Mouse (Mus musculus): Measurements from ENCODE around the gene Ankrd6. TPM values are rescaled to one million over a fixed set of nuclear protein-coding genes. Genes with fewer than 3 reads are reported as not detected.
"Not testable (repeated sequence)": the region's sequence is repeated elsewhere in the genome, so short reads cannot be mapped to it uniquely, and the experiment has no call there.

Gene Ankrd6
- polyA plus RNA-seq, 1 experiment from 2014 or later, result 23.0 TPM

GRCm38 (mm10) chr4:32984242-32984641, 33.6 kb upstream of the Ankrd6 start:
- Histone ChIP-seq H3K4me1 (replicated peaks; ENCODE audit: control insufficient read depth, insufficient read depth, low read length) (peaks cover 10% of the 10 kb centered on the region; the same call in 1 of the 2 replicates), H3K27me3 (ENCODE audit: control insufficient read depth, insufficient read depth, low read length) (no peaks in the 10 kb centered on the region), H3K9ac (peak overlapping the region; percentile 84), H3K27ac (peak overlapping the region; percentile 89; the same call in 1 of the 2 replicates), H3K9me3 (ENCODE audit: control insufficient read depth, low read length) (no peaks in the 10 kb centered on the region), H3K36me3 (replicated peaks; ENCODE audit: control insufficient read depth, insufficient read depth) (no peaks in the 10 kb centered on the region), H3K4me3 (replicated peaks; ENCODE audit: low read length) (peak overlapping the region; percentile 67), H3K4me2 (replicated peaks) (peak overlapping the region; percentile 94)
- DNase-seq (ENCODE audit: low spot score), result peak; percentile 55
- ATAC-seq (ENCODE audit: low FRiP score), result no peak
- 1% methylated on average over 13 of the region's 13 CpGs for WGBS

GRCm38 (mm10) chr4:32983176-32984155, 32.8 kb upstream of the Ankrd6 start:
- WGBS, result 0% methylated on average over 73 of the region's 94 CpGs

GRCm38 (mm10) chr4:32982716-32983175, 32.1 kb upstream of the Ankrd6 start, which contains the start of gene Rragd:
TSS of gene Rragd (plus strand) at chr4:32983037.
- H3K36me3 ChIP-seq (replicated peaks; ENCODE audit: control insufficient read depth, insufficient read depth), result no peaks in the 10 kb centered on the region
- H3K4me3 ChIP-seq (replicated peaks; ENCODE audit: low read length), result peak within 1 kb of the TSS; percentile 67
- DNase-seq (ENCODE audit: low spot score) (peak; percentile 61), ATAC-seq (ENCODE audit: low FRiP score) (peak; percentile 84)
- peak within 1 kb of the TSS; percentile 84 for H3K9ac ChIP-seq
- H3K4me1 ChIP-seq (replicated peaks; ENCODE audit: control insufficient read depth, insufficient read depth, low read length), result peaks cover 10% of the 10 kb centered on the region; the same call in 1 of the 2 replicates
- H3K27me3 ChIP-seq (ENCODE audit: control insufficient read depth, insufficient read depth, low read length), result no peaks in the 10 kb centered on the region
- H3K27ac ChIP-seq, result peak within 1 kb of the TSS; percentile 89
- no peaks in the 10 kb centered on the region for H3K9me3 ChIP-seq (ENCODE audit: control insufficient read depth, low read length)
- peak within 1 kb of the TSS; percentile 94 for H3K4me2 ChIP-seq (replicated peaks)
- 1% methylated on average over 18 of the region's 18 CpGs for WGBS

More at GRCm38 (mm10) chr4:32983176-32984155, 32.8 kb upstream of the Ankrd6 start:
- Histone ChIP-seq H3K36me3 (replicated peaks; ENCODE audit: control insufficient read depth, insufficient read depth) (no peaks in the 10 kb centered on the region), H3K27me3 (ENCODE audit: control insufficient read depth, insufficient read depth, low read length) (no peaks in the 10 kb centered on the region), H3K4me2 (replicated peaks) (peak overlapping the region; percentile 94), H3K9me3 (ENCODE audit: control insufficient read depth, low read length) (no peaks in the 10 kb centered on the region), H3K4me3 (replicated peaks; ENCODE audit: low read length) (peak overlapping the region; percentile 67), H3K9ac (peak overlapping the region; percentile 84), H3K27ac (peak overlapping the region; percentile 89), H3K4me1 (replicated peaks; ENCODE audit: control insufficient read depth, insufficient read depth, low read length) (peaks cover 10% of the 10 kb centered on the region; the same call in 1 of the 2 replicates)
- ATAC-seq (ENCODE audit: low FRiP score), result peak; percentile 74
- peak; percentile 58 for DNase-seq (ENCODE audit: low spot score)

GRCm38 (mm10) chr4:32982041-32982715, 31.5 kb upstream of the Ankrd6 start:
- Histone ChIP-seq H3K4me1 (replicated peaks; ENCODE audit: control insufficient read depth, insufficient read depth, low read length) (peaks cover 10% of the 10 kb centered on the region; the same call in 1 of the 2 replicates), H3K9ac (peak overlapping the region; percentile 84), H3K4me3 (replicated peaks; ENCODE audit: low read length) (peak overlapping the region; percentile 67), H3K36me3 (replicated peaks; ENCODE audit: control insufficient read depth, insufficient read depth) (no peaks in the 10 kb centered on the region), H3K27me3 (ENCODE audit: control insufficient read depth, insufficient read depth, low read length) (no peaks in the 10 kb centered on the region), H3K9me3 (ENCODE audit: control insufficient read depth, low read length) (no peaks in the 10 kb centered on the region), H3K27ac (peak overlapping the region; percentile 89; the same call in 1 of the 2 replicates), H3K4me2 (replicated peaks) (peak overlapping the region; percentile 94)
- no peak for DNase-seq (ENCODE audit: low spot score)
- 2% methylated on average over 15 of the region's 15 CpGs for WGBS
- ATAC-seq (ENCODE audit: low FRiP score), result peak; percentile 51

GRCm38 (mm10) chr4:32981617-32982016, 31.0 kb upstream of the Ankrd6 start:
- Histone ChIP-seq H3K4me2 (replicated peaks) (peak overlapping the region; percentile 94; the same call in 1 of the 2 replicates), H3K27ac (no peak overlapping the region)

GRCm38 (mm10) chr4:32980061-32980460, 29.4 kb upstream of the Ankrd6 start:
- Histone ChIP-seq H3K27ac (no peak overlapping the region), H3K9me3 (ENCODE audit: control insufficient read depth, low read length) (no peaks in the 10 kb centered on the region; the same call in 1 of the 2 replicates), H3K27me3 (ENCODE audit: control insufficient read depth, insufficient read depth, low read length) (no peaks in the 10 kb centered on the region), H3K36me3 (replicated peaks; ENCODE audit: control insufficient read depth, insufficient read depth) (no peaks in the 10 kb centered on the region), H3K4me1 (replicated peaks; ENCODE audit: control insufficient read depth, insufficient read depth, low read length) (peaks cover 2% of the 10 kb centered on the region; the same call in 1 of the 2 replicates), H3K4me2 (replicated peaks) (no peak overlapping the region), H3K4me3 (replicated peaks; ENCODE audit: low read length) (no peak overlapping the region), H3K9ac (no peak overlapping the region)
- DNase-seq (ENCODE audit: low spot score) (no peak), ATAC-seq (ENCODE audit: low FRiP score) (no peak)
- 58% methylated on average over 3 of the region's 3 CpGs for WGBS

More at GRCm38 (mm10) chr4:32981617-32982016, 31.0 kb upstream of the Ankrd6 start:
- Histone ChIP-seq H3K4me3 (replicated peaks; ENCODE audit: low read length) (no peak overlapping the region), H3K9me3 (ENCODE audit: control insufficient read depth, low read length) (no peaks in the 10 kb centered on the region), H3K36me3 (replicated peaks; ENCODE audit: control insufficient read depth, insufficient read depth) (no peaks in the 10 kb centered on the region), H3K9ac (no peak overlapping the region), H3K27me3 (ENCODE audit: control insufficient read depth, insufficient read depth, low read length) (no peaks in the 10 kb centered on the region), H3K4me1 (replicated peaks; ENCODE audit: control insufficient read depth, insufficient read depth, low read length) (peaks cover 10% of the 10 kb centered on the region; the same call in 1 of the 2 replicates)
- DNase-seq (ENCODE audit: low spot score) (no peak), ATAC-seq (ENCODE audit: low FRiP score) (no peak)
- 41% methylated on average over 5 of the region's 5 CpGs for WGBS

GRCm38 (mm10) chr4:32977331-32977730, 26.7 kb upstream of the Ankrd6 start:
- H3K4me1 ChIP-seq (replicated peaks; ENCODE audit: control insufficient read depth, insufficient read depth, low read length), result no peaks in the 10 kb centered on the region
- H3K27me3 ChIP-seq (ENCODE audit: control insufficient read depth, insufficient read depth, low read length), result no peaks in the 10 kb centered on the region
- WGBS, result 92% methylated on average over 4 of the region's 4 CpGs
- H3K4me3 ChIP-seq (replicated peaks; ENCODE audit: low read length), result no peak overlapping the region
- no peak overlapping the region for H3K4me2 ChIP-seq (replicated peaks)
- H3K36me3 ChIP-seq (replicated peaks; ENCODE audit: control insufficient read depth, insufficient read depth), result no peaks in the 10 kb centered on the region
- no peak overlapping the region for H3K9ac ChIP-seq
- peaks cover 16% of the 10 kb centered on the region for H3K9me3 ChIP-seq (ENCODE audit: control insufficient read depth, low read length)
- ATAC-seq (ENCODE audit: low FRiP score) (no peak), DNase-seq (ENCODE audit: low spot score) (no peak)
- H3K27ac ChIP-seq, result no peak overlapping the region

- H3K9ac ChIP-seq; H3K4me3 ChIP-seq (replicated peaks; ENCODE audit: low read length); DNase-seq (ENCODE audit: low spot score); H3K36me3 ChIP-seq (replicated peaks; ENCODE audit: control insufficient read depth, insufficient read depth); H3K9me3 ChIP-seq (ENCODE audit: control insufficient read depth, low read length); H3K4me2 ChIP-seq (replicated peaks); ATAC-seq (ENCODE audit: low FRiP score); H3K4me1 ChIP-seq (replicated peaks; ENCODE audit: control insufficient read depth, insufficient read depth, low read length); H3K27me3 ChIP-seq (ENCODE audit: control insufficient read depth, insufficient read depth, low read length); H3K27ac ChIP-seq: not testable (repeated sequence)
- WGBS, result 89% methylated on average over 19 of the region's 19 CpGs
Observed at GRCm38 (mm10) chr4:32964619-32965018, 14.0 kb upstream of the Ankrd6 start.

- 81% methylated on average over 3 of the region's 3 CpGs for WGBS
- Histone ChIP-seq H3K36me3 (replicated peaks; ENCODE audit: control insufficient read depth, insufficient read depth) (no peaks in the 10 kb centered on the region), H3K9me3 (ENCODE audit: control insufficient read depth, low read length) (no peaks in the 10 kb centered on the region), H3K27me3 (ENCODE audit: control insufficient read depth, insufficient read depth, low read length) (no peaks in the 10 kb centered on the region), H3K27ac (no peak overlapping the region), H3K4me3 (replicated peaks; ENCODE audit: low read length) (no peak overlapping the region), H3K9ac (no peak overlapping the region), H3K4me2 (replicated peaks) (no peak overlapping the region), H3K4me1 (replicated peaks; ENCODE audit: control insufficient read depth, insufficient read depth, low read length) (no peaks in the 10 kb centered on the region)
- ATAC-seq (ENCODE audit: low FRiP score) (no peak), DNase-seq (ENCODE audit: low spot score) (no peak)
Observed at GRCm38 (mm10) chr4:32961394-32961793, 10.8 kb upstream of the Ankrd6 start.
